Mouse (Mus musculus) lung, postnatal 10 days (tissue): ENCODE results near the gene Fbxw4.

Experiments
- DNase-seq: peaks from one replicate; pipeline ENCODE4 v3.0.0; 2021

Gene Fbxw4

GRCm38 (mm10) chr19:45574941-45575631 lies 85.0 kb downstream of the Fbxw4 start:
- peak; percentile 56 for DNase-seq

- peak; percentile 34 for DNase-seq
Observed at GRCm38 (mm10) chr19:45574339-45574898, 85.7 kb downstream of the Fbxw4 start.

DNA sequence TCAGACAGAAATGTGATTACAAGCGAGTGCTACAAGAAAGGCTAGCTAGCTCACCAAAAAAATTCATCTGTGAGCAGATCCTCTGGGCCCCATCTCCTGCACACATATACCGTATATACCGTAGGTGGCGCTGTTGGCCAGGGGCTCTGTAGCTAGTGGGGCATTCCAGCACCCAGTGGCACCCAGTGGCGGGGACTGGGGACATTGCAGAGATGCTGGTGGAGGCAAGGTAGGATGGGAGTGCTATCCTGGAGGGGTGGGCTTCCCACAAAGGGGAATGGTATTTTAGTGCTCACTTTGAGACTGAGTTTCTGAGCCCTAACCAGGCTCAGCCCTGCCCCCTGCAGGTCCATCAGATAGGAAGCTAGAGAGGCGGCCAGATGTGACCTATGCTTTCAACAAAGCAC lies 86.2 kb downstream of the Fbxw4 start:
- DNase-seq: peak; percentile 89

- no peak for DNase-seq
Observed at GRCm38 (mm10) chr19:45573033-45573432, 87.1 kb downstream of the Fbxw4 start.

DNA sequence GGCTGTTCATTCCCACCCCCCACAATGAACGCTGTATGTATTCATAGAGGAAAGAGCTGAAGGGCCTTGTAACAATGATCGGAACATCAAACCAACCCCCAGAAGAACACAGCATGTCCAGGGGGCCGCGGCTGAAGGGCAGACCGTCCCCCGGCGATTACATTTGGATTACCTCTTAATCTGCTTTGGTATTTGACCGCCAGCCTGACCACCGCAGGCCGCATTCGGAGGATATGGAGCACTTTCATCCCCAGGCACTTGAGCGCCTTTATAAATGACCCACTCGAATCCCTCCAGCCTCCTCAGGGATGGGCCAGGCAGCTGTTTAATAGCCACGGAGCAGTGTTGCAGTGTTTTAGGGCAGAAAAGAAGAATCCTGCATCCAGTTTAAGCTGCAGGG lies 92.7 kb downstream of the Fbxw4 start:
- no peak for DNase-seq

DNA sequence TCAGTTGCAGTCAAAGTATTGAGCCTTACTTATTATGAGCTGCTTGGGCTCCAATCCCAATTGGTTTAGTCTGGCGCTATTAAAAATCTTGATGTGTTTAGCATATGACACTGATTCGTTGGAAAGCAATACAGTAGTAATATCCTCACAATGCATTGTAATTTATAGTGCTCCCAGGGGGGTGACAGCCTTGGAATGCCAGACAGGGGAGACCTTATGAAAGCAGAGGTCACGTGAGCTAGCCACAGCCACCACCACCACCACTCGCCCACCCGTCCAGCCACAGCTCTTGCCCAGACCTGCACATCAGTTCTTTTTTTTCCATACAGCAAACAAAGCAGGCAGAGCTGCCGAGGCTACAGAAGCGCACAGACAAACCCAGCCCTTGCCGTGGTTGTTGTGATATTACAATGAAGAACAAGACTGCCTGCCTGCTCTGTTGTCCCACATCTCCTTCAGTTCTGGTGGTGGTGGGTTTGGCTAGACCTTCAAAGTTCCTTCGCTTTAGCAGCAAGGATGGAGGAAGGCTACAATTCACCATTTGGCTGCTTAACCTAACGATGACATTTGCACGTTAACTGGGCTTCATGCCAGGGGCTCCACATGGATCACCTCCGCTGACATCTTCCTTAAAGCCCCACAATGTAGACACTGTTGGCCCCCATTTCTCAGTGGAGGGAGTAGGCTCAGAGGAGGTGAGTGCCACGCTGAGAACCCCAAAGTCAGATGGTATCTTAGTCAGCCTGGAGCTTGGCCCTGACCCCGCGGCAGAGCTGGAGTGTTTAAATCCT lies 94.0 kb downstream of the Fbxw4 start:
- DNase-seq: no peak

- DNase-seq: peak; percentile 92
Observed at GRCm38 (mm10) chr19:45560153-45560890, 99.8 kb downstream of the Fbxw4 start, which contains the start of the genes Poll and Gm17018. Gene Poll (minus strand): TSS chr19:45560531. Gene Gm17018 (plus strand): TSS chr19:45560615.

GRCm38 (mm10) chr19:45554136-45554535 lies 106.0 kb downstream of the Fbxw4 start:
- DNase-seq: peak; percentile 60

- peak; percentile 55 for DNase-seq
Observed at GRCm38 (mm10) chr19:45552187-45552586, 107.9 kb downstream of the Fbxw4 start.

GRCm38 (mm10) chr19:45549948-45550347 lies 110.2 kb downstream of the Fbxw4 start:
- DNase-seq: peak; percentile 54

DNA sequence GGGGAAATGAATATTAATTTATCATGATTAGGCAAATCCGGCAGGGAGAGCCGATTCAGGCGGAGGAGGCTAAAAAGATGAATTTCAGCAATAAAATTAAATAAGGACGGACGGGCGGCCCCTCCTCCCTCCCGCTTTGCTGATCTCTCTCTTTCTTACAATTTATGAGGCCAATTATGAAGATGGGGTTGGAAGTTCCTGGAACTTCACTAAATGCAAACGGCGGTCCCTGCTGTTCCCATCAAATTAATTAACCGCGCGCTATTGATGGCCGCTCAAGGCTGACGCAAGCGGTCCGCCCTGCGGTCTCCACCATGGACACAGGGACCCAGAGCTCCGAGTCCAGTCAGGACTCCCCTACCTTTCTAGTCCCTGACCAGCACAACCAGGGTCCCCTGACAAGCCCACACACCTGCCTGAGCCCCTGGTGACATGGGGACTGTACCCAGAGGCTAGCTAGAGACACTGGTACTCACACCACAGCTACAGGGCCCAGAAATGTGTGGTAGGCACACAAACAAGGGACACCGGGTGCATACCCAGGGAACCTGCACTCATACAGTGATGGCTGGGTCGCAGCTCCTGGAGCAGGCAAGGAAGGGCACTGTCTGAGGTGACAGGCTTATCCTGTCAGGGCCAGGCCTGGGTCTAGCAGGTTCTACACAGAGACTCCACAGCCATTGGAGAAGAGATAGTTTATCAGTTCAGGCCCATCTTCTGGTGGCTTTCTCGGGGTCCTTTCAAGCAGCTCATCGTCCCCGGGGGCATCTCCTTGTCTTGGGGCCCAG lies 110.8 kb downstream of the Fbxw4 start:
- no peak for DNase-seq

GRCm38 (mm10) chr19:45548196-45548595 lies 111.9 kb downstream of the Fbxw4 start:
- peak; percentile 35 for DNase-seq

DNA sequence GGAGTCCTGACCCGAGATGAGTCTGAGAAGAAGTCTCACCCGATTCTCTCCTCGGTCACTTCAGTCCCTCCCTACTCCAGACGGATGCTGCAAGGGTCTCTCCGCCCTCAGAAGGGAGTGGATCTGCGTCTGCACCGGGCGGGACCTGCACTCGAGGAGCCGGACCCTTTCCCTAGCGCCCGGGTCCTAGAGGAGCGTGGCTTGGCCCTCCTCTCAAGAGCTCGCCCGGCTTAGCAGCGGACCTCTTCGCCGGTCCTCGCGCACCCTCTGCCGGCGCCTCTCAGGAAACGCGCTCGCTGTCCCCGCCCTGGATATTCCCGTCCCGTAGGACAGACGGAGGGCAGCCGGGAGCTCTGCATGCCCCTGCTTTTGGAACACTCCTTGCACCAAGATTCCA lies 115.2 kb downstream of the Fbxw4 start:
- peak; percentile 90 for DNase-seq

- DNase-seq: peak; percentile 42
Observed at GRCm38 (mm10) chr19:45544152-45544924, 115.8 kb downstream of the Fbxw4 start.

DNA sequence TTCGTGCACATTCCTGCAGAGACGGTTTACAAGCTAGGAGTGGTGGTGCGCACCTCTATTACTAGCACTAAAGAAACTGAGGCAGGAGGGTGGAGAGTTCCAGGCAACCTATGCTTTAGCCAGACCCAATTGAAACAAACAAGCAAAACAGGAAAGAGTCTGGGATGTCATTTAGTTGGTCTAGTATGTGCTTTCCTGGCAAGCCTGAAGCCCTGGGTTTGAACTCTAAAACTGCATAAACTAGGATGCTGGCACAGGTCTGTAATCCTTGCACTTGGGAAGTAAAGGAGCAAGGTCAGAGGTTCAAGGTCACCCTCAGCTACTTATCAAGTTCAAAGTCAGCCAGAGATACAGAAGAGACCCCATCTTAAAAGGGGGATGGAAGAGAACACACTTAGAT lies 118.1 kb downstream of the Fbxw4 start:
- no peak for DNase-seq

- DNase-seq: peak; percentile 53
Observed at GRCm38 (mm10) chr19:45541409-45542041, 118.6 kb downstream of the Fbxw4 start.

DNA sequence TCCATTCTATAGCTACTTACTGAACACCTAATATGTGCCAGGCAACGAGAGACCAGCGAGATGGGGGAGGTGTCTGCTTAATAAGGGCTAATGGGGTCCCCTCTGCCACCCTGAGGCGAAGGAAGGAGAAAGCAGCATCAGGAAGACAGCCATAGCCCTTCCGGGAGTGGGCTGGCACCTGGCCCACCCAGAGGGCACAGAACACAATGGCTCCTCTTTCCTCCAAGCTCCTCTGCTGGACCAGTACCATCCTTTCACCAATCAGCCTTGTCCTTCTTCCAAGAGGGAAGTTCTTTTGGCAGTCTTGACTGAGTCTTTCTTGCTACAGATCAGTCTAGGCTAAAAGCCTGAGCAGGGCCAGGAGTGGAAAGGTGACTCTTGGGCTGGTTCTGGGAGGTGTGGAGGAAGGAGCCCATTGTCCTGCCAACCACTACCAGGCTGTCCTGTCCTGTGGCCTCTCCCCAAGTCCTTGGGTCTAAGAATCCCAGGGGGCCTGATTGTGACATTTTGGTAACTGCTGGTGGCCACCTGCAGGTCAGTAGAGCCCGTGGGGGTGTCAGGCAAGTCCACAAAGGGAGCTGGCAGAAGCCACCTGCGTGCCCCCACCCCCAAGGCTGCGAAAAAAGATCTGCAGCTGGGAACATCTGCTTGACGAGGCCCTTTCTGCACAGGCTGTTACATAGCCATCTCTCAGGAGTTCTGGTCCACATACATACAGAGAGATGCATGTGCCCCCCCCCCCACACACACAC lies 119.3 kb downstream of the Fbxw4 start:
- no peak for DNase-seq

GRCm38 (mm10) chr19:45537505-45537904 lies 122.6 kb downstream of the Fbxw4 start:
- peak; percentile 76 for DNase-seq

DNA sequence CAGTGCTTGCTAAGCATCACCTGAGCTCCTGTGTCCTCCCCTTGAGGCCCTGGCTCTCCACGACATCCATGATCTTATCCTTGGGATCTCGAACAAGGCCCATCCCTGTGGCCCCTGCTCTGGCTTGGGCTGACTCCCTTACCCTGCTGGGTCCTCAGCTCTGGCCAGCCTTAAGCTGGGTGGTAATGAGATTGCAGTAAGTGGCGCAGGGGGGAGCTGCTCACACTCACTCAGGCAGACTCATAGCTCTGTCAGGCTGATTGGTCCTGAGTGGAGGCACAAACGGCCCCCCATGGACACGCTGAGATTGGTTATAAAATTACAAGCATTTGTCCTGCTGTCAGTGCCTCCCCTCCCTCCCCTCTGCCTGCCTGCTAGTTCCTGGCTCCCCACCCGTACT lies 124.2 kb downstream of the Fbxw4 start:
- no peak for DNase-seq

DNA sequence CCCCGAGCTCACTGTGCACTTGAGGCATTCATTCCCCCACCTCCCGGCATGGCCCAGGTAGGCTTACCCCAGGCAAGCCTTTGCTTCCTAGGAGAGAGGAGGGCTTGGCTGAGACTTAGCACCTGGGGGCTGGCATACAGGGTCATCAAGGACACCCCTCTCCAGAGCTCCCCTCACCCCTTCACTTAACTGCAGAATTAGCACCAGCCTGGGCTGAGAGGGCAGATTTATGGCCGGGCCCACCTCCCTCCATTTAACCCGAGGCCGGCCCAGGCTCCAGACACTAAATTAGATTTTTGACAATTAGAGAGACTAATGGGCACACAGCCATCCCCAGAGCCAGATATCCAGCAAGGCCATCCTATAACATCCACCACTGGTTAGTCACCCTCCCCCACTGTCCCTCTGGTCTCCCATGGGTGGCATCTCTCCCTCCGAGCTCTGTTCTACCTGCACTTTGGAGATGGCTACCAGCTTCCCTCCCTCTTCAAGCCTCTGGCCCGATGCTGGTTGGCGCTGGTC lies 124.8 kb downstream of the Fbxw4 start:
- no peak for DNase-seq
